Comparison of ENCODE assay signal across 8 mouse cellular contexts in genomic region chr2:164404082-164404990, GRCm38 (mm10). TPM values are rescaled to one million over a fixed set of nuclear protein-coding genes. Genes with fewer than 3 reads are reported as not detected.
A peak's percentile ranks its signal among the peaks of the same experiment; 100 is the strongest.
DNase-seq lines count a peak whose midpoint lies in the region; ATAC-seq and TF ChIP-seq lines count a peak whose summit lies in the region.

No protein-coding gene starts in this region.

- peak; percentile 67 for DNase-seq in embryo, embryonic 10.5 days (ENCODE audit: low spot score)
- DNase-seq in gastrocnemius, postnatal 10 days = peak; percentile 57
- DNase-seq in hindbrain, embryonic 14.5 days (ENCODE audit: low spot score) = no peak
- peak; percentile 25 for DNase-seq in liver
- DNase-seq in midbrain, postnatal 0 days (ENCODE audit: low spot score) = no peak
- DNase-seq in layer of hippocampus, postnatal 36 days = no peak
- DNase-seq in frontal cortex, postnatal 36 days (ENCODE audit: low spot score in 2 of 2) = no peak

- peaks cover 5% of the 10 kb centered on the region; the same call in 1 of the 2 replicates for H3K4me1 ChIP-seq in hindbrain, embryonic 14.5 days (replicated peaks; ENCODE audit: control insufficient read depth, insufficient read depth, low read length)
- no peaks in the 10 kb centered on the region; the same call in 1 of the 2 replicates for H3K4me1 ChIP-seq in midbrain, postnatal 0 days (ENCODE audit: insufficient read depth, low read length)

- H3K27ac ChIP-seq in hindbrain, embryonic 14.5 days = no peak overlapping the region
- no peak overlapping the region for H3K27ac ChIP-seq in midbrain, postnatal 0 days (ENCODE audit: low read depth, low read length)

- no peaks in the 10 kb centered on the region for H3K9me3 ChIP-seq in hindbrain, embryonic 14.5 days (ENCODE audit: control insufficient read depth, low read length)
- H3K9me3 ChIP-seq in midbrain, postnatal 0 days (ENCODE audit: low read length) = no peaks in the 10 kb centered on the region

- no peak for TF ChIP-seq CTCF in midbrain, postnatal 0 days (IDR thresholded peaks at IDR 0.05)

- peaks cover 100% of the 10 kb centered on the region for H3K27me3 ChIP-seq in hindbrain, embryonic 14.5 days (ENCODE audit: control insufficient read depth, insufficient read depth, low read length)
- peaks cover 88% of the 10 kb centered on the region for H3K27me3 ChIP-seq in midbrain, postnatal 0 days (ENCODE audit: insufficient read depth, low read length)

- H3K9ac ChIP-seq in hindbrain, embryonic 14.5 days = peak overlapping the region; percentile 36; the same call in 1 of the 2 replicates
- peak overlapping the region; percentile 39 for H3K9ac ChIP-seq in midbrain, postnatal 0 days (replicated peaks; ENCODE audit: low read length, poor library complexity, severe bottlenecking)

- H3K36me3 ChIP-seq in hindbrain, embryonic 14.5 days (replicated peaks; ENCODE audit: control insufficient read depth, insufficient read depth) = no peaks in the 10 kb centered on the region
- no peaks in the 10 kb centered on the region for H3K36me3 ChIP-seq in midbrain, postnatal 0 days (ENCODE audit: insufficient read depth, low read length)

- peak overlapping the region; percentile 29 for H3K4me3 ChIP-seq in hindbrain, embryonic 14.5 days (replicated peaks; ENCODE audit: low read length)
- H3K4me3 ChIP-seq in midbrain, postnatal 0 days (ENCODE audit: low read depth, low read length) = peak overlapping the region; percentile 33

- ATAC-seq in hindbrain, embryonic 14.5 days (ENCODE audit: low FRiP score) = no peak
- no peak for ATAC-seq in midbrain, postnatal 0 days (ENCODE audit: low FRiP score)
- no peak for ATAC-seq in megakaryocyte, adult 5-6 weeks (ENCODE audit: poor library complexity, severe bottlenecking)

- under 1% methylated on average over 48 of the region's 49 CpGs for WGBS in hindbrain, embryonic 14.5 days
- WGBS in midbrain, postnatal 0 days = 1% methylated on average over 42 of the region's 49 CpGs

- peak overlapping the region; percentile 52 for H3K4me2 ChIP-seq in hindbrain, embryonic 14.5 days (replicated peaks)
- H3K4me2 ChIP-seq in midbrain, postnatal 0 days (ENCODE audit: low read depth, low read length, poor library complexity, severe bottlenecking) = peak overlapping the region; percentile 49

RNA-seq across cellular contexts. Expression of gene Matn4, which starts 0.6 kb away (rescaled TPM):
- 1 to 10 TPM; 5.8 to 7.8 TPM for total RNA-seq in gastrocnemius, postnatal 10 days (2021)
- polyA plus RNA-seq in hindbrain, embryonic 14.5 days (2014; fragmentation: Nextera tagmentation; extraction: Ambion mirVana) = 0.44 and 0.75 TPM in 2 replicates
- 1.9 and 2.0 TPM in 2 replicates for total RNA-seq in midbrain, postnatal 0 days (2014; rRNA removed)
- 1.9 and 2.1 TPM in 2 replicates for polyA plus RNA-seq in midbrain, postnatal 0 days (2015; fragmentation: Nextera tagmentation; extraction: Ambion mirVana)
- total RNA-seq in layer of hippocampus, postnatal 36 days (2021) = 10 to 100 TPM; 13.0 to 13.4 TPM
- not detected in 2 replicates for total RNA-seq in megakaryocyte, adult 5-6 weeks (2015)
- total RNA-seq in megakaryocyte, adult 5-6 weeks (2017) = not detected in 2 replicates

RNA-seq across cellular contexts. Expression of gene Rbpjl, which starts 1.4 kb away (rescaled TPM):
- total RNA-seq in gastrocnemius, postnatal 10 days (2021) = under 1 TPM; 0.05 to 0.07 TPM
- polyA plus RNA-seq in hindbrain, embryonic 14.5 days (2014; fragmentation: Nextera tagmentation; extraction: Ambion mirVana) = 0.04 and 0.15 TPM in 2 replicates
- 0.77 TPM in 1 of 2 replicates, not detected in the other for total RNA-seq in midbrain, postnatal 0 days (2014; rRNA removed)
- polyA plus RNA-seq in midbrain, postnatal 0 days (2015; fragmentation: Nextera tagmentation; extraction: Ambion mirVana) = 0.04 TPM in 1 of 2 replicates, not detected in the other
- under 1 TPM; 0.35 to 0.46 TPM for total RNA-seq in layer of hippocampus, postnatal 36 days (2021)
- total RNA-seq in megakaryocyte, adult 5-6 weeks (2015) = not detected in 2 replicates
- not detected in 2 replicates for total RNA-seq in megakaryocyte, adult 5-6 weeks (2017)

RNA-seq across cellular contexts. Expression of gene Slpi, which starts 15.4 kb away (rescaled TPM):
- 1 to 10 TPM in 1 of 2 experiments, not detected in 1; 1.4 TPM for total RNA-seq in gastrocnemius, postnatal 10 days (2021)
- polyA plus RNA-seq in hindbrain, embryonic 14.5 days (2014; fragmentation: Nextera tagmentation; extraction: Ambion mirVana) = 0.33 and 0.62 TPM in 2 replicates
- total RNA-seq in midbrain, postnatal 0 days (2014; rRNA removed) = not detected in 2 replicates
- polyA plus RNA-seq in midbrain, postnatal 0 days (2015; fragmentation: Nextera tagmentation; extraction: Ambion mirVana) = 0.27 and 0.36 TPM in 2 replicates
- total RNA-seq in layer of hippocampus, postnatal 36 days (2021) = 1 to 10 TPM in 1 of 2 experiments, under 1 TPM in 1; 0.85 to 1.4 TPM
- 454 and 463 TPM in 2 replicates for total RNA-seq in megakaryocyte, adult 5-6 weeks (2015)
- total RNA-seq in megakaryocyte, adult 5-6 weeks (2017) = 81.4 and 109 TPM in 2 replicates

RNA-seq across cellular contexts. Expression of gene Sdc4, which starts 39.4 kb away (rescaled TPM):
- total RNA-seq in gastrocnemius, postnatal 10 days (2021) = 10 to 100 TPM; 52.5 TPM
- 6.8 and 9.3 TPM in 2 replicates for polyA plus RNA-seq in hindbrain, embryonic 14.5 days (2014; fragmentation: Nextera tagmentation; extraction: Ambion mirVana)
- 13.8 and 20.3 TPM in 2 replicates for total RNA-seq in midbrain, postnatal 0 days (2014; rRNA removed)
- polyA plus RNA-seq in midbrain, postnatal 0 days (2015; fragmentation: Nextera tagmentation; extraction: Ambion mirVana) = 18.3 and 19.3 TPM in 2 replicates
- 100 to 1,000 TPM; 102 to 129 TPM for total RNA-seq in layer of hippocampus, postnatal 36 days (2021)
- total RNA-seq in megakaryocyte, adult 5-6 weeks (2015) = 0.76 and 0.82 TPM in 2 replicates
- total RNA-seq in megakaryocyte, adult 5-6 weeks (2017) = 0.49 and 0.88 TPM in 2 replicates

RNA-seq across cellular contexts. Expression of gene Sys1, which starts 52.4 kb away (rescaled TPM):
- 10 to 100 TPM; 16.8 to 18.4 TPM for total RNA-seq in gastrocnemius, postnatal 10 days (2021)
- polyA plus RNA-seq in hindbrain, embryonic 14.5 days (2014; fragmentation: Nextera tagmentation; extraction: Ambion mirVana) = 87.1 and 92.6 TPM in 2 replicates
- 194 and 206 TPM in 2 replicates for total RNA-seq in midbrain, postnatal 0 days (2014; rRNA removed)
- 103 and 108 TPM in 2 replicates for polyA plus RNA-seq in midbrain, postnatal 0 days (2015; fragmentation: Nextera tagmentation; extraction: Ambion mirVana)
- 10 to 100 TPM; 37.7 to 42.3 TPM for total RNA-seq in layer of hippocampus, postnatal 36 days (2021)
- total RNA-seq in megakaryocyte, adult 5-6 weeks (2015) = 50.9 and 52.3 TPM in 2 replicates
- 14.9 and 20.2 TPM in 2 replicates for total RNA-seq in megakaryocyte, adult 5-6 weeks (2017)

Comparison
In these comparisons a context has a peak if more than half of its experiments do, and no peak if none do; other contexts are left out.
1. DNase-seq: peak in embryo, embryonic 10.5 days (single experiment), gastrocnemius, postnatal 10 days (single experiment) and liver (single experiment); none in hindbrain, embryonic 14.5 days (single experiment), midbrain, postnatal 0 days (single experiment), layer of hippocampus, postnatal 36 days (0 of 2) and frontal cortex, postnatal 36 days (0 of 2).
2. RNA of gene Slpi, which starts 15.4 kb away (total RNA-seq): 81.4 to 463 TPM in megakaryocyte, adult 5-6 weeks; 1.4 TPM in gastrocnemius, postnatal 10 days, 0.85 to 1.4 TPM in layer of hippocampus, postnatal 36 days and not detected in midbrain, postnatal 0 days; every median in the first group is over 10 times any median in the second.